Mouse (Mus musculus) heart, adult 2 months (tissue): Measurements from ENCODE around the gene Cnot10. TPM values are rescaled to one million over a fixed set of nuclear protein-coding genes. Genes with fewer than 3 reads are reported as not detected.

Experiments used
- DNase-seq, 2 experiments: peaks; one replicate each; pipeline ENCODE4 v3.0.0; 2021
- H3K27ac ChIP-seq: fragments of 200-600 bp; 2 replicates; pipeline ENCODE4 v1.8.1; 2022
- H3K27me3 ChIP-seq: fragments of 200-500 bp; 2 replicates; pipeline ENCODE4 v1.6.1; 2012; ENCODE audit warnings: mild to moderate bottlenecking, low read length, inconsistent platforms, mixed read lengths; ENCODE audit not compliant: control insufficient read depth, insufficient read depth
- H3K36me3 ChIP-seq: fragments of 200-500 bp; 2 replicates; pipeline ENCODE4 v1.6.1; 2012; ENCODE audit warnings: low read length, inconsistent platforms; ENCODE audit not compliant: control insufficient read depth, insufficient read depth
- H3K4me1 ChIP-seq: fragments of 200-500 bp; 2 replicates; pipeline ENCODE4 v1.6.1; 2011; ENCODE audit warnings: low read length; ENCODE audit not compliant: control insufficient read depth, insufficient read depth
- H3K4me3 ChIP-seq: fragments of 200-600 bp; 2 replicates; pipeline ENCODE4 v1.8.1; 2022
- H3K79me2 ChIP-seq: fragments of 200-500 bp; replicated peaks from 2 replicates; pipeline ENCODE4 v1.6.1; 2012; ENCODE audit warnings: mild to moderate bottlenecking, inconsistent platforms, low read length, moderate library complexity, mixed read lengths; ENCODE audit not compliant: control insufficient read depth, insufficient read depth
- H3K9ac ChIP-seq: fragments of 200-500 bp; 2 replicates; pipeline ENCODE4 v1.6.1; 2012; ENCODE audit warnings: low read depth, mild to moderate bottlenecking, control low read depth, inconsistent platforms, low read length, mixed read lengths
- CTCF ChIP-seq: fragments of 200-600 bp; IDR thresholded peaks from 2 replicates; pipeline ENCODE4 v1.8.1; 2022; ENCODE audit warnings: antibody characterized with exemption, mild to moderate bottlenecking, moderate library complexity
- EP300 ChIP-seq: fragments of 200-500 bp; IDR thresholded peaks from 2 replicates; pipeline ENCODE4 v1.6.1; 2011; ENCODE audit warnings: low read depth, low read length, control low read depth; ENCODE audit not compliant: insufficient read depth
- POLR2A ChIP-seq: fragments of 200-500 bp; IDR thresholded peaks from 2 replicates; pipeline ENCODE4 v1.6.1; 2011; ENCODE audit warnings: mild to moderate bottlenecking, low read depth, low read length, control low read depth; ENCODE audit not compliant: insufficient read depth
- WGBS: fragments of 180-500 bp; shearing (Covaris S2); methylation state at CpG from one replicate; pipeline ENCODE4 v1.1.7; 2018; 5-methylcytosine and 5-hydroxymethylcytosine counted together
- intact Hi-C: fragments of 180-260 bp; cut with DNase I; formaldehyde crosslinking; loops from one replicate; pipeline ENCODE4 v1.15.1; 2025
- polyA plus RNA-seq: library from polyadenylated mRNA; depleted of rRNA; stranded (reverse); fragments of >200 nt; gene quantifications from 2 replicates; pipeline ENCODE4 v1.2.3, GENCODE M21; 2012
- total RNA-seq, 2 experiments: library from RNA; stranded (reverse); gene quantifications; 2 replicates each; pipeline ENCODE4 v1.2.3; 2021

Gene Cnot10
- total and polyA plus RNA-seq, 3 experiments, result 16.8 to 23.5 (median 22.5) TPM

DNA sequence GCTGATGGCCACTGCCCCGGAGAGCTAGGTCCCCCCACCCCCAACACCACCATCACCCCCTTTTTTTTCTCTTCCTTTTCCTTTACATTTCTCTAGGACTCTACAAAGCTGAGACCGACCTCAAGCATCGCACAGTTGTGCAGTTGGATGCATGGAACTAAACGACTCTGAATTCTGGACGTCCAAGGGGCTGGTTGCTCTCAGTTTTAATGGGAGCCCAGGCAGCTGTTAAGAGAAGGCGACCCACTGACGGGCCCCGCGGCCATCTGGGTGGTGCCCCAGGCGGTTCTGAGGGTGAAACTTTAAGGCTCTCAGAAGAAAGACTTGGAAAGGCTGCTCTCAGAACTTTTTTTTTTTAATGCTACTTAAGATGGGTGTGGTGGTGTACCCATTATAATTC, 75.3 kb downstream of the Cnot10 start:
- H3K4me3 ChIP-seq, result no peak overlapping the region
- WGBS, result 8% methylated on average over 10 of the region's 10 CpGs
- H3K4me1 ChIP-seq, result no peaks in the 10 kb centered on the region
- H3K27me3 ChIP-seq, result peaks cover 26% of the 10 kb centered on the region
- H3K36me3 ChIP-seq, result no peaks in the 10 kb centered on the region
- no peak overlapping the region for H3K27ac ChIP-seq
- H3K9ac ChIP-seq, result no peak overlapping the region
- H3K79me2 ChIP-seq, result no peaks in the 10 kb centered on the region
- TF ChIP-seq POLR2A (no peak), EP300 (no peak), CTCF (no peak)
- intact Hi-C loops, result no loop called here
- DNase-seq, result no peak

DNA sequence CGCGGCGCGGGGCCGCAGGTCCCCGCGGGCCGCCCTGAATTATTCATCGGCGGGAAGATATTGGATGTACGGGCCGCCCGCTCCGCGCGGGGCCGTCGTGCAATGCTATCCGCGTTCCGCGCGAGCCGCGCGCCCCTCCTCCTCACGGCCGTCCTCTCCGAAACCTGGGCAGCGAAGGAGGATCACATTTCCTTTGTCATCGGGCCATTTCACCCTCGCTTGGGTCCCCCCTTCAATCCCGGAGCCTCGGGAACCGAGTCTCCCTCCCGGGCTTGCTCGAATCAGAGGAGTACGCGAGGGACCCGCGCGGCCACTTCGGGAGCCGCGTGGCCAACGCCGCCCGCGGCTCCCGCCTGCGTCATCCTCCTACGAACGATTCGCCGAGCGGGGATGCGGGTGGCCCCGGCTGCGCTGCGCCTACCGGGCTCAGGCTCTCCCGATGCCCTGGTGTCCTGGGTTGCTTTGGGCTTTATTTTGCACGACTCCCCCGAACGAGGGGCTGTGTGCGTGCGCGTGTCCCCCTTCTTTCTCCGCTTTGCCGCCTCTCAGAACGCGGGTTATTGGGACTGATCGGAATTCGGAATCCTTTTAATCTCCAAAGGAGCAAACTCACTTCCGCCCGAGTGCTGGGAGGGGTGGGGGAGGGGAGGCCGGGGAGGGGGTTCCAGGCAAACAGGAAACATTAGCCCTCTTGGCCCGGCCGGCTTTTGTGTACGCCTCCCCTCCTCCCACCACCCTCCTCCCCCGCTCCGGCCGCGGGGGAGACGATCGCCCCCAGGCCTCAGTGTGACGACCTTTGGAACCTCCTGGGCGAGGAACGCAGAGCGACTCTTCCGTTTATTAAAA, 76.0 kb downstream of the Cnot10 start, which contains the start of gene Trim71:
Gene Trim71 (minus strand): TSS at position 609 of the 846 bp plus-strand sequence.
- no peak within 1 kb of the TSS for H3K27ac ChIP-seq
- no peak for DNase-seq
- no peaks in the 10 kb centered on the region for H3K4me1 ChIP-seq
- no peaks in the 10 kb centered on the region for H3K79me2 ChIP-seq
- peaks cover 26% of the 10 kb centered on the region for H3K27me3 ChIP-seq
- no peak within 1 kb of the TSS for H3K9ac ChIP-seq
- intact Hi-C loops, result no loop called here
- WGBS, result under 1% methylated on average over 90 of the region's 91 CpGs
- TF ChIP-seq CTCF, result no peak
- no peak for TF ChIP-seq EP300
- TF ChIP-seq POLR2A, result no peak
- H3K36me3 ChIP-seq, result no peaks in the 10 kb centered on the region
- peak within 1 kb of the TSS; percentile 34 for H3K4me3 ChIP-seq

DNA sequence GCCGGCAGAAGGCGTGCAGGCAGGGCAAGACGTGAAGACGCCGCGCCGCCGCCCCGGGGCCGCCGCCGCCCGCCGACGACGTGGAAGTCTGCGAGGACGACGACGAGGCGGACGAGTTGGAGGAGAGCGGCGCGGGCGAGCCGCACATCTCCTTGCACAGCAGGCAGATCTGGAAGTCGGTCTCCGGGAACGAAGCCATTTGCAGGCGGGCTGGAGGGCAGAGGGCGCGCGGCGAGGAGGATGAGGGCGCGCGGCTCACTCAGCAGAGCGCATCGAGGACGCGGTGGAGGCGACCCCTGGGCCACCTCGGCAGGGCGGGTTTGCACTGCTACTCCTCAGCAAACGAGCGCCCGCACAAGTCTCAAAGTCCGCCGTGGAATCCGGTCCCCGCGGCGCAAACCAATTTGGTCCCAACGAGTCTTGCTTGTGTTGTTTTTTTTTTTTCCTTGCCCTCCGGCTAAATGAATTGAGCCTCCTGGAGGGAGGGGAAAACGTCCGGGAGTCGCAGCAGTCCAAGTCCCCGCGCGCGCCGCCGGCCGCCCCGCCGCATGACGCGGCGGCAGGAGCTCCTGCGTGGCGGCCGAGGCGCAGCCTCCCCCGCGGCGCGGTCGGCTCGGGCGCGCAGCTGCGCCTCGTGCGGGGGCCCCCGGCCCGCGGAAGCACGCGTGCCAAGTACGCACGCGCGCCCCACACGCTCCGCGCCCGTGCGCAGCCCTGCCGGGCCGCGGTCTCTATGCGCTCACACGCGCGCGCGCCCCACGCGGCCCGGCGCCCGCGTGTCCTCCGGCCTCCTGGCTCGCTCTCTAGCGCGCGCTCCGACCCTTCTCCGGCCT, 76.8 kb downstream of the Cnot10 start:
- TF ChIP-seq EP300, result no peak
- no peak for TF ChIP-seq POLR2A
- TF ChIP-seq CTCF, result no peak
- Histone ChIP-seq H3K79me2 (no peaks in the 10 kb centered on the region), H3K36me3 (no peaks in the 10 kb centered on the region), H3K27me3 (peaks cover 26% of the 10 kb centered on the region), H3K4me1 (no peaks in the 10 kb centered on the region), H3K27ac (no peak overlapping the region), H3K9ac (no peak overlapping the region), H3K4me3 (peak overlapping the region; percentile 34)
- DNase-seq, result no peak
- intact Hi-C loops, result no loop called here
- under 1% methylated on average over 119 of the region's 122 CpGs for WGBS

DNA sequence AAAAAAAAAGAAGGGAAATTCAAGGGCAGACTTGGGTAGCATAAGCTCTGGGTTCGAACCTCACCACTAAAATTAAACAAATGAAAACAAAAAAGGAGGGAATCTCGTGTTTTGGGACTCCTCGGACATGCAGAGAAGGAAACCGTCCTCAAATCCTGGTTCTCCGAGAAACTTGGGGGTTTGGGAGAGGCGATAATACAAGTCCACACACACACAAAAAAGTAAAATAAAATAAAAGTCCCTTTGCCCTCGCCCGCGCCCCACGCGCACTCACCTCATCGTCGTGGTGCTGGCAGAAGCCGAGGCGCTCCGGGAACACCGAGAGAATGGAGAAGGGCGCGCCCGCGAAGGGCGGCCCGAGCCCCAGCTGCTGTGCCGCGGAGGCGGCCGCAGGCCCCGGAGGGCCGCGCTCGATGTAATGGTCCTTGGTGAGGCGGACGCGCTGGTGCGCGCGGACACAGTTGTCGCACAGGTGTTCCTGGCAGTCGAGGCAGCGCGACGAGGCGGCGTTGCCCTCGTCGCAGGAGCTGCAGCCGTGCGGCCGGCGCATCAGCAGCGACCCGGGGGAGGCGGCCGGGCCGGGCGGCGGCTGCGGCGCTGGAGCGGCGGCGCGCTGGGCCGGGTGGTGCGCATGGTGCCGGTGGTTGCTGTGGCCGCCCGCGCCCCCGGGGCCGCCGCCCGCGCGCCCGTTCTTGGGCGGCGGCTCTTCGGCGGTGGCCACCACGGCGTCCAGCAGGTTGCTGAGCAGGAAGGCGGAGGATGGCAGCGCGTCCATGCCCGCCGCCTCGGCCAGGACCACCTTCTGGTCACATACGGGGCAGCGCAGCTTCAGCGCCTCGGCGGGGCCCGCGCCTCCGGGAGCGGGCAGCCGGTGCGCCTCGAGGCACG, 77.7 kb downstream of the Cnot10 start:
- Histone ChIP-seq H3K4me1 (no peaks in the 10 kb centered on the region), H3K27me3 (peaks cover 28% of the 10 kb centered on the region), H3K4me3 (no peak overlapping the region)

DNA sequence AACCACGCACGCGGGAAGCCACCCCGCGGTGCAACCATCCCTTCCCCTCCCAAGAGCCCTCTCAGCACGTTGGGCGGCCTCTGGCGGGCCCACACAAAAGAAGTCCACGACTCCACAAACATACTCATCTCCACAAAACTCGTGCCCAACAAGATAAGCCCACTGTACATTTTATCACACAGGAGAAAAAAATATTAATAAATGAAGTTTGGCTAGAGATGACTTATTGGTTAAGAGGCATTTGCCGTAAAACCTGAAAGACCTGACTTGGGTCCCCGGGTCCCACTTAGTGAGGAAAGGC, 78.4 kb downstream of the Cnot10 start:
- H3K79me2 ChIP-seq, result no peaks in the 10 kb centered on the region
- H3K27ac ChIP-seq, result no peak overlapping the region
- DNase-seq, result no peak
- intact Hi-C loops, result no loop called here
- WGBS, result 10% methylated on average over 12 of the region's 12 CpGs
- H3K4me1 ChIP-seq, result no peaks in the 10 kb centered on the region
- no peak overlapping the region for H3K4me3 ChIP-seq
- no peaks in the 10 kb centered on the region for H3K36me3 ChIP-seq
- TF ChIP-seq CTCF (no peak), EP300 (no peak), POLR2A (no peak)
- no peak overlapping the region for H3K9ac ChIP-seq
- peaks cover 28% of the 10 kb centered on the region for H3K27me3 ChIP-seq

More for the DNA sequence above, 77.7 kb downstream of the Cnot10 start:
- intact Hi-C loops, result no loop called here
- Histone ChIP-seq H3K79me2 (no peaks in the 10 kb centered on the region), H3K36me3 (no peaks in the 10 kb centered on the region), H3K9ac (no peak overlapping the region), H3K27ac (no peak overlapping the region)
- DNase-seq, result no peak
- TF ChIP-seq CTCF (no peak), EP300 (no peak), POLR2A (no peak)
- WGBS, result 1% methylated on average over 97 of the region's 101 CpGs
